Mouse (Mus musculus) cerebellum, adult (tissue): ENCODE measurements around the gene Slain2.
"Not testable (repeated sequence)": the region's sequence is repeated elsewhere in the genome, so short reads cannot be mapped to it uniquely, and the experiment has no call there.

Experiments used
- ATAC-seq: cut with Nextera tagmentation; 2 replicates; pipeline ENCODE4 v1.9.2; 2017; ENCODE audit warnings: mild to moderate bottlenecking, moderate library complexity, mixed read lengths; ENCODE audit not compliant: insufficient number of reproducible peaks, low FRiP score, low TSS enrichment

Slain2 gene

DNA sequence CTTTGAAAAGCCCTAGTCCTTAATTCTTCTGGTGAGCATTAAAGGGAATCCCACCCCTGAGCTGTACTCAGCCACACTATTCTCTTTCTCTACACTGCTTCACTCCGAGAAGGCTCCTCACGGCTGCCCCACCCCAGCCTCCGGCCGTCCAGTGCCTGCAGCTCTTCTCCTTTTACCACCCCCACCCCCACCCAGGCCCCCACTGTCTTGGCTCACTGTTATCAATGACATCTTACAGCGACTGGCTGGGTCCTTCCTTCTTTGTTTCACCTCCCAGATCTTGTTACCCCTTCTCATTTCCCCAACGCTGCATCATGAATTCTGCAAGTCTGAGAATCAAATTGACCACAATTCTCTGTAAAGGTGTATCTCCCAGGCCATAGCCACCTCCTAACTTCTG, 16.1 kb upstream of the Slain2 start:
- ATAC-seq: no peak

- peak; percentile 6; the same call in 1 of the 2 replicates for ATAC-seq
Measured at GRCm38 (mm10) chr5:72899255-72899654, 14.8 kb upstream of the Slain2 start.

DNA sequence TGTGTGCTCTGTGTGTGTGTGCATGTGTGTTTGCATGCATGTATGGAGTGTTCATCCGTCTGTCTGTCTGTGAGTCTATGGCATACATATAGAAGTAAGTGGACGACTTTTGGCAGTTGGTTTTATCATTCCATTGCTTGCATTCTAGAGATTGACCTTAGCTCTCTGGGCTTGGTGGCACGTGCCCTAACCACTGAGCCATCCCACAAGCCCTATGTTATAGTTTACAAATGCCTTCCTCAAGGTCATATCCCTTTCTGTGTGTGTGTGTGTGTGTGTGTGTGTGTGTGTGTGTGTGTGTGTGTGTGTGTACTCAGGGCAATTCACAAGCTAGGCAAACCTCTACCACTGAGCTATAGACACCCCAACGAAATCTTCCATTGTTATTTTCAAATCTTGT, 12.2 kb upstream of the Slain2 start:
- ATAC-seq: no peak

GRCm38 (mm10) chr5:72902312-72902711, 11.8 kb upstream of the Slain2 start:
- no peak for ATAC-seq

DNA sequence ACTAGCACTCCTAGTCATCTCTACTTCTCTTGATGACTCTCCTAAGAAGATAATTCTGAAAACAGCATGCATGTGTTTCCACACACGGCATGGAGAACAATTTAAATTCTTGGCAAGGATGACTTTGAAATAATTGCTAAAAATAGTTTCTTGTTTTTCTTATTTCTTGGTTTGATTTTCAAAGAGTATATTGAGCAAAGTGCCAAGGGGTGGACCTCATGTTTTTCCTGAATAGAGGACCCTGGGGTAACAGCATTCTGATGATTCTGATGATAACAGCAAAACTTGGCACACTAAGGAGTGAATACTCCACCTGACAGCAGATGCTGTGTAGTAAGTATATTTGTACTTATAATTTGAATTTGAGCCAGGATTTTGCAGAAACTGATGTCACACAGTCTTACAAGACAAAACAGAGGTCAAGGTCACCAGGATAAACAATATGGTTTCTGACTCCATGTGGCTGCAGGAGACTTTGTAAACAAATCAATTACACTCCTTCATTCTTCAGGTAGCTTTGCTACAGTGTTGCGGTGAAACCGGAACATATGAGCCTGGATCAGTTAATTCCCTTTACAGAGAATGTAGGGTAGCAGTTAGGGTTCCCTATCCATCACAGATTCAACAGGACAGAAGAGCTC, 11.1 kb upstream of the Slain2 start:
- no peak for ATAC-seq

DNA sequence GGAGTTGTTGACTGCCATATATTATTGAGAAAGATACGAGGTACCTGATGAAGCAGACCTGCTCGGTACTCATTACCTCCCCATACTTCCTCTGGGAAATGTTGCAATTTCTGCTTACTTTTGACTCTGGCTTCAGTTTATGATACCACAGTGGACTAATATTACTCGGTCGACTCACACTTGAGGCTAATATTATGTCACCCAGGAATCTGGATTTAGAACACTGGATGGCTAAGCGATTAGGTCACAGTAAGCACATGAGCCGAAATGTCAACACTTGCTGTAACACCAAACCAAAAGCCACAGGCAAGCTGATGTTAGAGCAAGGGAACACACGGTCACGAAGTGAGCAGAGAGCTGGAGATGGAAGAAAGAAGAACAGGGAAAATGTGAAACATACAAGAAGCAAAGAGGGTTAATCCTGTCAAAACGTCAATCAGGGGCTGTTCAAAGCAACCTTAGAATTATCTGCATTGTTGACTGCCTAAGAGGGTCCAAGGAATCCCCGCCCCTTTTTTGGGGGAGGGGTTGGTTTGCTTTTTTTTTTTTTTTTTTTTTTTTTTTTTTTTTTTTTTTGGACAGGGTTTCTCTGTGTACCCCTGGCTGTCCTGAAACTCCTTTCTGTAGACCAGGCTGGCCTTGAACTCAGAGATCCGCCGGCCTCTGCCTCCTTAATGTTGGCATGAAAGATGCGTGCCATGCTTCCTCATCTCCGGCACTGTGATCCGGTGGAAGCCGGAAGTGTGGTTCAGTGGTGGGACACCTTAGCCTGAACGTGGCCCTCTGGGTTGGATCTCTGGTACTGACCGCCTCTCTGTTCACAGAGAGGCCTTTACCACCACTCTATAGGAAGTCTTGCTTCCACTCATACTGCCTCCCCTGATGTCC, 9.0 kb upstream of the Slain2 start:
- no peak for ATAC-seq

DNA sequence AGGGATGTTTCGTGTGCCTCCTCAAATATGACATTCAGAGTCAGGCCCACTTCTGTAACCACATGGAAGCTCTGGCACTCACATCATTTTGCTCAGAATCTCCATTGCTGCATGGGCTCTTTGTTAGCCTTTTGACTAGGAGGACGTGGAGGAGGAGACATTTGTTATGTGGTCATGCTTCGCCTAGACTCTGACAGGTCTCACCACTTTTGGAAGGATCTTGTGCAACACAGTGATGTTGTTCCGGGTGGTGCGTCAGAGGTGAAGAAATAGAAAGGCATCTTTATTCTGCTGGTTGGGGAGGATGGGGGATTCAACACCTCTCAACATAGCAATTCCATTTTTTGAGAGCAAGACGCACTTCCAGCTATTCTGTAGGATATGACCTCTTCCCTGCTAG, 6.7 kb upstream of the Slain2 start:
- no peak for ATAC-seq

GRCm38 (mm10) chr5:72908324-72908936, 5.7 kb upstream of the Slain2 start:
- ATAC-seq: no peak

- ATAC-seq: no peak
Measured at GRCm38 (mm10) chr5:72909363-72909762, 4.7 kb upstream of the Slain2 start.

DNA sequence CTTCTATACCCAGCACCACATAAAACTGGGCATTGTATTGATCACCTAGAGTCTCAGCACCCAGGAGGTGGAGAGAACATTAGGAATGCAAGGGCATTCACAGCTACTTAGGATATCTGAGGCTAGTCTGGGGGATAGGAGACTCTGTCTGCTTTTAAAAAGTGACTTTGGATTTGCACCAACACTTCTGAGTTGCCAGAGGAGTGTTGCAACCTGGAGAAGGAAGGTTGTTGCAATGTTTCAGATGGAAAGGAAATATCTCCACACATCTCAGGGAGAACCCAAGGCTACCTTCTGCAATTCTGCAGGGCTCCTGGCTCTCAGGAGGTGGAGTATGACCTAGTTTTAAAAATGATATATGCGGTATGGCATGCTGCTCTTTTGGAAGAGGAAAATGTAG, 3.7 kb upstream of the Slain2 start:
- ATAC-seq: no peak

DNA sequence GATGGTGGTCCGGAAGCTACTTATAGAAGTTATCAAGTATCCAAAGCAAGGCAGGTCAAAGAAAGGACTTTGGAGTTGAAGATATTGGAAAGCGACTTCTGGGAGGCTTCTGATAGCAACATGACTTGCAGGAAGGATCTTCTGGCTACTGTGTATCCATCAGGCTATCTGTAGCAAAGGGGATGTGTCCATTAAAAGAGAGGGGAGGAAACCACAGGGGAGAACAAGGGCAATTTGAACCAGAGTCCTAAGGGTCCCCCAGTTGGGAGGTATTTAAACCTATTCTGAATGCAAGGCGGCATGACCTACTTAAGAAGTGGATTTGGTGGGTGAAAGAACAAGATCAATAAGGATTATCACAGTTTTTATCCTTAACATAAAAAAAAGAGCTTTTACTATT, 2.8 kb upstream of the Slain2 start:
- ATAC-seq: no peak

DNA sequence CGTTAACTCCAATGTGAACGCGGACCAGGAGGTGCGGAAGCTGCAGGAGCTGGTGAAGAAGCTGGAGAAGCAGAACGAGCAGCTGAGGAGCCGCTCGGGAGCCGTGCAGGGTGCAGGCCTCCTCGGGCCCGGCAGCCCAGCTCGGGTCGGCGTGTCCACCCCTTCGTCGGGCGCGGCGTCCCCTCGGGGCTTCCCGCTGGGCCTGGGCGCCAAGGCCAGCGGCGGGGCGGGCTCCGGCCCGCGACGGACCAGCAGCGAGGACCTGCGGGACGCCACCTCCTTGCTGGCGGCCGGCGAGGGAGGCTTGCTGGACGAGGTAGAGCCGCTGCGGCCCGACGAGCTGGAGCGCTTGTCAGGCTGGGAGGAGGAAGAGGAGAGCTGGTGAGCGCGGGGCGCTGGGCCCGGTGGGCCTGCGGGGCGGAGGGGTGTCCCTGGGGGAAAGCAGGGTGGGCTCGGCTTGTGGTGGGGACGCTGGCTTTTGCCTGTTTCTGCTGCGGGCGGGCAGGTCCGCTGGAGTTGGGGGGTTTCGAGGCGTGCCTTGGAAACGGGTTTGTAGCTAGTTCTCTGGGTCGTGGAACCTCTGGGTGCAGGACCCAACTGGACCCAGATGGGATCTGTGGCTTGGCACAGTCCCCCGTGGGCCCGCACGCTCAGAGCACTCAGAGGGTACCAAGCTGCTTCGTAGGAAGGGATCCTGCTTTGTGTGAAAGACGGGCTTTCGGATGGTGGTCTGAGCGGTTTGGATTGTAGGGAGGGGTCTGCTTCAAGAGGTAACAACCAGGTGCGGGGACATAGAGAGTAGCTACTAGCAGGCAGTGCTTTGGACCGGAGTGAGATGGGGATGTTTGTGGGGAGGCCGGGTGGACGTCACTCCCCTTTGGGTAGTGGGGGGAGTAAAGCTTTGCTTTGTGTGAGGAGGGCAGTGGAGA, 793 bp downstream of the Slain2 start:
- ATAC-seq: peak; percentile 20

DNA sequence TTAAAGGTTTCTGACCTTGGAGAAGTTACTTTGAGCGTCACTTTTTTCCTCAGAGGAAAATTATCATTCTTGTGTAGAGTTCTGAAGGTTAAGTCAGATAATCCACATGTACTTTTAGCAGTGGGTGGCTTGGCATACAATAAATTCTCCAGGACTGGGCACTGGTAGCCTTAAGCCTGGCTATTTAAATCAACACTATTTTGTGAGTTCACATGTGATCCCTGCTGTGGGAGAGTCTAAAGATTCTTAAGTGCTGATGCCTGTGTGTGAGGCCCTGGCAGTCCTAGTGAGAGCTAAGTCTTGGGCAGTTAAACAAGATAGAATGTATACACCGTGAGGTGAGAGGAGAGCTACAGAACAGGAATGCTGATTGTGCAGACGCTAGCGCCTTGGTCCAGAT, 1.9 kb downstream of the Slain2 start:
- no peak for ATAC-seq

- ATAC-seq: no peak
Measured at GRCm38 (mm10) chr5:72916851-72917250, 2.7 kb downstream of the Slain2 start.

DNA sequence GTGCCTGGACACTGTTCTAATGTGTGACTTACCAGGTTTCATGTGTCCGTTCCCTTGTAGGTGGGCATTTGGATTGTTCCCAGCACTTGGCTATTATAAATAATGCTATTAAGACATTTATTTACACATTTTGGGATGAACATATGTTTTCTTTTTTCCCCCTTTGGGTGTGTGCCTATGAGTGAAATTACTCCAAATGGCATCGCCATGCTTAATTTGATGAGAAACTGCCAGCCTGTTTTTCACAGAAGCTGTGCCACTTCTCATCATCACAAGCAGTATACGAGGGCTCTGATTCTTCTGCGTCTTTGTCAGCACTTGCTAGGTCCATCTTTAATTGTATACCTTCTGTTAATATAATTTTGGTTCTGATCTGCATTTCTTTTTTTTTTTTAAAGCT, 6.3 kb downstream of the Slain2 start:
- no peak for ATAC-seq

GRCm38 (mm10) chr5:72921171-72921570, 7.1 kb downstream of the Slain2 start:
- no peak for ATAC-seq

- no peak for ATAC-seq
Measured at GRCm38 (mm10) chr5:72922796-72923195, 8.7 kb downstream of the Slain2 start.

- no peak for ATAC-seq
Measured at GRCm38 (mm10) chr5:72927074-72927473, 13.0 kb downstream of the Slain2 start.

- no peak for ATAC-seq
Measured at GRCm38 (mm10) chr5:72933026-72933675, 19.0 kb downstream of the Slain2 start.

DNA sequence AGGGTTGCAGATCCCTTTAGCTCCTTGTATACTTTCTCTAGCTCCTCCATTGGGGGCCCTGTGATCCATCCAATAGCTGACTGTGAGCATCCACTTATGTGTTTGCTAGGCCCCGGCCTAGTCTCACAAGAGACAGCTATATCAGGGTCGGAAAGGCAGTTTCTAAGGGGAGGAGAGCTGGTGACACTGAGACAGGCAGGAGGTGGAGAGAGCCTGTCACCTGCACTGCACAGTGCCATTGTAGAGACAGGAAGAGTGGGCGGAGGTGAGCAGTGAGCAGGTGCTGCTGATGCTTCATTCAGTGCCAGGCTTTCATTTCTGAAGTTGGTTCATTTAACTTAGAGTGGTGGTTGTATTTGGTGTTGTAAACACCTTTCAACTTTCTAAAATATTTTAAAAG, 24.3 kb downstream of the Slain2 start:
- not testable (repeated sequence) for ATAC-seq
